Mouse (Mus musculus): ENCODE measurements at regions not wholly inside any gene's neighbourhood (a gene's known extent, or its start where the extent isn't known, plus 50 kb on each side); places are given as distances from the start of the nearest gene placed in this dataset.

DNA sequence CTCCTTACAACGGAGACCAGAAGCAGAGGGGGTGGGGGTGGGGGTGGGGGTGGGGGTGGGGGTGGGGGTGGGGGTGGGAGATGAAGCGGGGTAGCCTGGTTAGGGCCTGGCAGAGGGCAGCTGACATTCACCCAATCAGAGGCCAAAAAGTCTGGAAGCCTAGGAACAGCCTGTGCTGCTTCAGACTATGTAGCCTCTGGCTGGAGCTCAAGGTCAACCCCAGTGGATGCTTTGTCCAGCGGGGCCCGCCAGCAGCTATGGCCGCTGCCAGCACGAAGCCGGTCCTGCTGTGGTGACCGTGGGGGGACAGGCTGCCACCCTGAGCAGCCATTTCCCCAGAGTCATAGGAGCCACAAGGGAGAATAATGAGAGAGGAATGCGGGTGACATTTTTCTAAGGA is 143.3 kb downstream of the Mn1 start:
- Histone ChIP-seq H3K9me3 (ENCODE audit: control insufficient read depth, insufficient read depth, low read depth, low read length) (no peaks in the 10 kb centered on the region), H3K9ac (ENCODE audit: insufficient read depth, low read depth, low read length, poor library complexity, severe bottlenecking) (no peak overlapping the region), H3K27ac (ENCODE audit: insufficient read depth, low read depth, low read length, poor library complexity, severe bottlenecking) (no peak overlapping the region), H3K36me3 (ENCODE audit: control insufficient read depth, insufficient read depth, low read length, poor library complexity, severe bottlenecking) (no peaks in the 10 kb centered on the region), H3K4me1 (ENCODE audit: control insufficient read depth in 2 of 2, insufficient read depth in 2 of 2, low read length in 2 of 2, poor library complexity in 1 of 2) (peaks cover 0 to 13% of the 10 kb centered on the region in 2 experiments; a peak in 2 of 4 replicates), H3K4me3 (ENCODE audit: insufficient read depth in 1 of 2, low read depth in 1 of 2, low read length in 2 of 2, poor library complexity in 1 of 2, severe bottlenecking in 1 of 2) (no peak overlapping the region)
- DNase-seq (ENCODE audit: low read depth, low spot score), result no peak
- TF ChIP-seq CHD2 (IDR thresholded peaks at IDR 0.05; ENCODE audit: low read depth, low read length) (no peak), MAFK (IDR thresholded peaks at IDR 0.05; ENCODE audit: insufficient read depth, low read depth, low read length) (no peak), HCFC1 (IDR thresholded peaks at IDR 0.05; ENCODE audit: borderline replicate concordance, insufficient read depth, low read length) (no peak), ZC3H11A (IDR thresholded peaks at IDR 0.05; ENCODE audit: borderline replicate concordance, low read depth, low read length) (no peak), ZNF384 (IDR thresholded peaks at IDR 0.05; ENCODE audit: low read depth, low read length) (no peak)
- in situ Hi-C loops (cut with MboI; ENCODE audit: low sequenced_read_pairs in 2 of 2, unreplicated experiment in 2 of 2), result no loop called here

DNA sequence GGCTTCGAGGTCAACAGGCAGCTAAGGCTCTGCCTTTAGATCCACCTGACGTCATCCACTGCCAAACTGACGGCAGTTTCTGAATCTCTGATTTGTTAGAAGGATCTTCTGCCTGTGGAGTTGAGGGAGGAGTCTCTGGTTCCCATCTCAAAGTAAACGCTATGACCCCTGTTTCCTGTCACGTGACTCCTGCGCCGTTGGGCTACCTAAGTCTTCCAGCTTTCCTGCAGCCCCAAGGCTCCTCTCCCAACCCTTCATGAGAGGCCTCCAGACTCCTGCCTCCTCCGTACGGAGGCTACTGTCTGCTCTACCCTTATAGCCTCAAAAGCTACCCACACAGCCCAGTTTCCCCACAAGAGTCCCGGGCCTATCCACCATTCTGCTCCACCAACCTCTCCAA is 144.1 kb downstream of the Mn1 start:
- no peak overlapping the region for H3K27ac ChIP-seq (ENCODE audit: insufficient read depth, low read depth, low read length, poor library complexity, severe bottlenecking)
- no peaks in the 10 kb centered on the region for H3K36me3 ChIP-seq (ENCODE audit: control insufficient read depth, insufficient read depth, low read length, poor library complexity, severe bottlenecking)
- DNase-seq (ENCODE audit: low read depth, low spot score), result no peak

DNA sequence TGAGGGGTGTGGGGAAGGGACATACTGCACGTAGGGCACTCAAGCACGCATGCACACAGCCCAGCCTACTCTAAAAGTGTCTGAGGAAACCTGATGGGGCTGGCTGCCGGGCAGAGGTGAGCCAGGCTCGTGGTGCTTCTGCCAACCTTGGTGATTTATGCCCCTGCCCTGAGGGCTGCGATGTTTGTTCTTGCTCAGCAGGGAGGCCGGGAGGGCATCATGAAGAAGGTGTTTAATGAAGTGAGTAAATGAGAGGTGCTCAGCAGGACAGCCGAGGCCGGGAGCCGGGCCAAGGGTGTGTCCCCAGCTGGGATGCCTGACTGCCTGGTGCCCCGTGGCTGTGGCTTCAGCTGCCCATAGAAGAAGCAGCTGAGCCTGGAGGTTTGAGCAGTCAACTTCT is 153.7 kb downstream of the Mn1 start:
- no peak for TF ChIP-seq ZNF384 (IDR thresholded peaks at IDR 0.05; ENCODE audit: low read depth, low read length)
- TF ChIP-seq CHD2 (IDR thresholded peaks at IDR 0.05; ENCODE audit: low read depth, low read length), result no peak
- no peak for TF ChIP-seq ZC3H11A (IDR thresholded peaks at IDR 0.05; ENCODE audit: borderline replicate concordance, low read depth, low read length)
- no peak for TF ChIP-seq MAFK (IDR thresholded peaks at IDR 0.05; ENCODE audit: insufficient read depth, low read depth, low read length)
- TF ChIP-seq HCFC1 (IDR thresholded peaks at IDR 0.05; ENCODE audit: borderline replicate concordance, insufficient read depth, low read length), result no peak
- no peak overlapping the region for H3K4me3 ChIP-seq (ENCODE audit: insufficient read depth in 1 of 2, low read depth in 1 of 2, low read length in 2 of 2, poor library complexity in 1 of 2, severe bottlenecking in 1 of 2)
- no peaks in the 10 kb centered on the region for H3K36me3 ChIP-seq (ENCODE audit: control insufficient read depth, insufficient read depth, low read length, poor library complexity, severe bottlenecking)
- H3K27ac ChIP-seq (ENCODE audit: insufficient read depth, low read depth, low read length, poor library complexity, severe bottlenecking), result no peak overlapping the region
- in situ Hi-C loops (cut with MboI; ENCODE audit: low sequenced_read_pairs in 2 of 2, unreplicated experiment in 2 of 2), result no loop called here
- no peaks in the 10 kb centered on the region for H3K9me3 ChIP-seq (ENCODE audit: control insufficient read depth, insufficient read depth, low read depth, low read length)
- DNase-seq (ENCODE audit: low read depth, low spot score), result no peak
- peaks cover 2 to 15% of the 10 kb centered on the region in 2 experiments; a peak in 2 of 4 replicates for H3K4me1 ChIP-seq (ENCODE audit: control insufficient read depth in 2 of 2, insufficient read depth in 2 of 2, low read length in 2 of 2, poor library complexity in 1 of 2)
- no peak overlapping the region for H3K9ac ChIP-seq (ENCODE audit: insufficient read depth, low read depth, low read length, poor library complexity, severe bottlenecking)

More for the DNA sequence above, 144.1 kb downstream of the Mn1 start:
- TF ChIP-seq HCFC1 (IDR thresholded peaks at IDR 0.05; ENCODE audit: borderline replicate concordance, insufficient read depth, low read length) (no peak), CHD2 (IDR thresholded peaks at IDR 0.05; ENCODE audit: low read depth, low read length) (no peak), ZC3H11A (IDR thresholded peaks at IDR 0.05; ENCODE audit: borderline replicate concordance, low read depth, low read length) (no peak), MAFK (IDR thresholded peaks at IDR 0.05; ENCODE audit: insufficient read depth, low read depth, low read length) (no peak), ZNF384 (IDR thresholded peaks at IDR 0.05; ENCODE audit: low read depth, low read length) (no peak)
- H3K4me3 ChIP-seq (ENCODE audit: insufficient read depth in 1 of 2, low read depth in 1 of 2, low read length in 2 of 2, poor library complexity in 1 of 2, severe bottlenecking in 1 of 2), result no peak overlapping the region
- no peak overlapping the region for H3K9ac ChIP-seq (ENCODE audit: insufficient read depth, low read depth, low read length, poor library complexity, severe bottlenecking)
- peaks cover 0 to 10% of the 10 kb centered on the region in 2 experiments; a peak in 2 of 4 replicates for H3K4me1 ChIP-seq (ENCODE audit: control insufficient read depth in 2 of 2, insufficient read depth in 2 of 2, low read length in 2 of 2, poor library complexity in 1 of 2)
- in situ Hi-C loops (cut with MboI; ENCODE audit: low sequenced_read_pairs in 2 of 2, unreplicated experiment in 2 of 2), result no loop called here
- H3K9me3 ChIP-seq (ENCODE audit: control insufficient read depth, insufficient read depth, low read depth, low read length), result no peaks in the 10 kb centered on the region

DNA sequence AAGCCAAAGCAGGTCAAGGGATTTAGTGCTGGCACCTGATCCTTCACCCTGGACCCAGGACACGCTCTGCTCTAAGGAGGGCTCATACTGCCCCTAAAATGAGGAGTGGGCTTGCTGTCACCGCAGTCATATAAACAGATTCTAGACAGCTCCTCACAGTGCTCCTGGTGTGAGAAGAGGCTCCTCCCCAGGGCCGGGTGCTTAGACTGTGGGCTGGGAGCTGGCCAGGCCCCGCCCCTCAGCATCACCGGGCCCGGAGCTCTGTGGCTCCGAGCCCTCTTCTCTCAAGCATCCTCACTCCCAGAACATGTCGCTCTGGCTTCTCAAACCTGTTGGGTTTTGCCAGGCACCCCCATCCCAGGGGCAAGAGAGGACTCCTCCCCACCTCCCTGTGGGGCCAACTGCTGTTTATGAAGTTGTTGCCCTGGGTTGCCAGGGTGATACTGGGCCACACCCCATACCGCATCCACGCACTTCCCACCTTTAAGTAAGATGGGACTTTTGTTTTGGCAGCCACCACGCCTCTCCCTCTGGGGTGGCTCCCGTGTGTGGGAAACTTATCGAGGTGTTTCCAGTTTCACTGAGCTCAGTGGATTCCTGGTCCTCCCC is 156.2 kb downstream of the Mn1 start:
- no peaks in the 10 kb centered on the region for H3K36me3 ChIP-seq (ENCODE audit: control insufficient read depth, insufficient read depth, low read length, poor library complexity, severe bottlenecking)
- in situ Hi-C loops (cut with MboI; ENCODE audit: low sequenced_read_pairs in 2 of 2, unreplicated experiment in 2 of 2), result no loop called here
- no peaks in the 10 kb centered on the region for H3K9me3 ChIP-seq (ENCODE audit: control insufficient read depth, insufficient read depth, low read depth, low read length)
- no peak overlapping the region for H3K27ac ChIP-seq (ENCODE audit: insufficient read depth, low read depth, low read length, poor library complexity, severe bottlenecking)
- DNase-seq (ENCODE audit: low read depth, low spot score), result no peak
- TF ChIP-seq HCFC1 (IDR thresholded peaks at IDR 0.05; ENCODE audit: borderline replicate concordance, insufficient read depth, low read length) (no peak), ZNF384 (IDR thresholded peaks at IDR 0.05; ENCODE audit: low read depth, low read length) (no peak)
- no peak overlapping the region for H3K4me3 ChIP-seq (ENCODE audit: insufficient read depth in 1 of 2, low read depth in 1 of 2, low read length in 2 of 2, poor library complexity in 1 of 2, severe bottlenecking in 1 of 2)
- H3K4me1 ChIP-seq (ENCODE audit: control insufficient read depth in 2 of 2, insufficient read depth in 2 of 2, low read length in 2 of 2, poor library complexity in 1 of 2), result peaks cover 3 to 30% of the 10 kb centered on the region in 2 experiments; a peak in 3 of 4 replicates
- no peak overlapping the region for H3K9ac ChIP-seq (ENCODE audit: insufficient read depth, low read depth, low read length, poor library complexity, severe bottlenecking)

Data from ES-E14 (cell line).